ENCODE assay signal across 7 mouse cellular contexts in the genomic region with DNA sequence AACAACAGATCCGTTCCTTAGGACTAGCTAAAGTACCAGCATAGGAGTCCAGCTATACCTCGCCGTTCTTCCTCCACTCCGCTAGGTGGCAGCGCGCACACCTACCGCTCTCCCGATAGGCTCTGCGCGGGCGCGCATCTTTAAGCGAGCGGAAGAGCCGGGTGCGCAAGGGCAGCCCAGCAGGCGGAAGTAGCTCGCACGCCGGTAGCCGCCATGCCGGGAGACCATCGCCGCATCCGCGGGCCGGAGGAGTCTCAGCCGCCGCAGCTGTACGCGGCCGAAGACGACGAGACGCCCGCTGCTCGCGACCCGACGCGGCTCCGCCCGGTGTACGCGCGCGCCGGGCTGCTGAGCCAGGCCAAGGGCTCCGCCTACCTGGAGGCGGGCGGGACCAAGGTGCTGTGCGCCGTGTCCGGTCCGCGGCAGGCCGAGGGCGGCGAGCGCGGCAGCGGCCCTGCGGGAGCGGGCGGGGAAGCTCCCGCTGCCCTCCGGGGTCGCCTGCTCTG. TPM values are rescaled to one million over a fixed set of nuclear protein-coding genes. Genes with fewer than 3 reads are reported as not detected.
DNase-seq lines count a peak whose midpoint lies in the region; ATAC-seq lines count a peak whose summit lies in the region.

Gene Exosc6 (plus strand): TSS at position 182 of the 506 bp plus-strand sequence.

- peak within 1 kb of the TSS; percentile 91 for H3K9ac ChIP-seq in midbrain, embryonic 13.5 days (replicated peaks)

- H3K27ac ChIP-seq in limb, embryonic 10.5 days = peak within 1 kb of the TSS; percentile 94
- H3K27ac ChIP-seq in midbrain, embryonic 13.5 days = peak within 1 kb of the TSS; percentile 72

- WGBS in limb, embryonic 10.5 days = under 1% methylated on average over 68 of the region's 68 CpGs
- under 1% methylated on average over 65 of the region's 68 CpGs for WGBS in midbrain, embryonic 13.5 days

- H3K36me3 ChIP-seq in limb, embryonic 10.5 days = peaks cover 75% of the 10 kb centered on the region
- peaks cover 59% of the 10 kb centered on the region for H3K36me3 ChIP-seq in midbrain, embryonic 13.5 days

- peak; percentile 88 for DNase-seq in adrenal gland, adult 8-10 months
- peak; percentile 89 for DNase-seq in embryo, embryonic 9.5 days (ENCODE audit: extremely low spot score)
- DNase-seq in kidney, adult 11 months = peak; percentile 85
- peak; percentile 94 for DNase-seq in limb, embryonic 10.5 days (ENCODE audit: low spot score)
- DNase-seq in spleen, adult 12 weeks (ENCODE audit: low spot score) = peak; percentile 87

- no peaks in the 10 kb centered on the region for H3K9me3 ChIP-seq in limb, embryonic 10.5 days (replicated peaks)
- H3K9me3 ChIP-seq in midbrain, embryonic 13.5 days = no peaks in the 10 kb centered on the region

- peaks cover 31% of the 10 kb centered on the region for H3K4me1 ChIP-seq in limb, embryonic 10.5 days
- peaks cover 20% of the 10 kb centered on the region for H3K4me1 ChIP-seq in midbrain, embryonic 13.5 days (replicated peaks)

- H3K27me3 ChIP-seq in limb, embryonic 10.5 days (ENCODE audit: low read depth, poor library complexity, severe bottlenecking) = no peaks in the 10 kb centered on the region
- no peaks in the 10 kb centered on the region for H3K27me3 ChIP-seq in midbrain, embryonic 13.5 days

- peak; percentile 94 for ATAC-seq in granulocyte monocyte progenitor cell, adult 5-6 weeks (replicated peaks; ENCODE audit: poor library complexity, severe bottlenecking)
- peak; percentile 96 for ATAC-seq in midbrain, embryonic 13.5 days

- H3K4me2 ChIP-seq in midbrain, embryonic 13.5 days (replicated peaks) = peak within 1 kb of the TSS; percentile 100

- peak within 1 kb of the TSS; percentile 98 for H3K4me3 ChIP-seq in limb, embryonic 10.5 days
- H3K4me3 ChIP-seq in midbrain, embryonic 13.5 days (replicated peaks) = peak within 1 kb of the TSS; percentile 99

RNA-seq across cellular contexts. Expression of gene Exosc6, which starts in this region (rescaled TPM):
- not detected for total RNA-seq in adrenal gland, adult 8-10 months (2022)
- total RNA-seq in granulocyte monocyte progenitor cell, adult 5-6 weeks (2014; fragmentation: Nextera tagmentation) = 11.5 and 12.5 TPM in 2 replicates
- 31.8 and 32.7 TPM in 2 replicates for total RNA-seq in granulocyte monocyte progenitor cell, adult 5-6 weeks (2017)
- polyA plus RNA-seq in limb, embryonic 10.5 days (2016; fragmentation: Nextera tagmentation; extraction: Ambion mirVana) = 21.5 and 36.6 TPM in 2 replicates
- polyA plus RNA-seq in midbrain, embryonic 13.5 days (2015; fragmentation: Nextera tagmentation; extraction: Ambion mirVana) = not detected in 2 replicates

Comparison
In these comparisons a context has a peak if more than half of its experiments do, and no peak if none do; other contexts are left out.
1. Peak in every context shown above with its lines: DNase-seq, ATAC-seq, H3K4me3 ChIP-seq and H3K27ac ChIP-seq.
2. RNA of gene Exosc6 (total RNA-seq): 11.5 to 32.7 TPM in granulocyte monocyte progenitor cell, adult 5-6 weeks; not detected in adrenal gland, adult 8-10 months; every median in the first group is over 10 times any median in the second.
3. RNA of gene Exosc6 (polyA plus RNA-seq): 21.5 to 36.6 TPM in limb, embryonic 10.5 days; not detected in midbrain, embryonic 13.5 days; every median in the first group is over 10 times any median in the second.
4. Peak in DNase-seq in adrenal gland, adult 8-10 months; RNA of the gene not detected or under 1 TPM.
5. Peak in ATAC-seq, H3K4me3 ChIP-seq, H3K27ac ChIP-seq, H3K9ac ChIP-seq and H3K4me2 ChIP-seq in midbrain, embryonic 13.5 days; RNA of the gene not detected or under 1 TPM.